Mouse (Mus musculus): ENCODE measurements around the gene Amigo1.

DNA sequence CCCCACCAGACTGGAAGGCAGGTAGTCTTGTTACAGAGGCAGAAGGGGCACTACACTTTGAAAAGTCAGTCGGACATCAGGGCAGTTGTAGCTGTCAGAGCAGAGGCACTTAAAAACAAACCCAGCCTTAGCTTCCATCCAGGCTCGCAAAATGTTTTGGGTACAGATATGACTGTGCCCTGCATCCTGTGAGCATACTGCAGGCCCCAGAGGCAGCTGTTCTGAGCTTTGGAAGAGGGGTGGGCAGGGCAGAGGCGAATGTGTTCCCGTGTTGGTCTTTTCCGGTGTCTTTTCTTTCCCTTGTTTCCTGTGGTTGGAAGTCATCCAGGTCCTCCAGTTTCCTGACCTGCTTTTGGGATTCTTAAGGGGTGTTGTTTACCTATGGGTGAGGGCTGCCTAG is 3.8 kb downstream of the Amigo1 start:
- TF ChIP-seq CTCF (IDR thresholded peaks at IDR 0.05; ENCODE audit: low read depth, low read length), result no peak
- no peak for TF ChIP-seq TAL1 (conservative IDR thresholded peaks at IDR 0.05; ENCODE audit: low read depth, low read length)
- TF ChIP-seq GATA1 (IDR thresholded peaks at IDR 0.05; ENCODE audit: borderline replicate concordance, low read length), result no peak
